Mouse (Mus musculus) right cerebral cortex, adult 2 months (tissue): ENCODE results near the gene Mtfp1.
A peak's percentile ranks its signal among the peaks of the same experiment; 100 is the strongest.

ENCODE experiments used
- DNase-seq, 2 experiments: peaks; one replicate each; pipeline ENCODE4 v3.0.0; 2021 to 2022; ENCODE audit warnings: low spot score in 2 of 2

Gene Mtfp1

GRCm38 (mm10) chr11:4083316-4084078, 11.7 kb downstream of the Mtfp1 start:
- peak; percentile 71 to 83 for DNase-seq

GRCm38 (mm10) chr11:4080219-4080618, 15.0 kb downstream of the Mtfp1 start:
- DNase-seq: peak; percentile 84 to 87

- DNase-seq: no peak
Measured at GRCm38 (mm10) chr11:4078267-4078933, 16.8 kb downstream of the Mtfp1 start.

- no peak for DNase-seq
Measured at GRCm38 (mm10) chr11:4076633-4077032, 18.6 kb downstream of the Mtfp1 start.

GRCm38 (mm10) chr11:4069664-4070063, 25.6 kb downstream of the Mtfp1 start:
- peak in 1 of 2 experiments; percentile 25 for DNase-seq

GRCm38 (mm10) chr11:4064627-4065122, 30.6 kb downstream of the Mtfp1 start, which contains the start of gene Sec14l3:
TSS of gene Sec14l3 (plus strand) at chr11:4064841.
- no peak for DNase-seq

- no peak for DNase-seq
Measured at GRCm38 (mm10) chr11:4062981-4063380, 32.3 kb downstream of the Mtfp1 start.

- DNase-seq: no peak
Measured at GRCm38 (mm10) chr11:4062523-4062922, 32.7 kb downstream of the Mtfp1 start.

- DNase-seq: peak; percentile 21 to 47
Measured at GRCm38 (mm10) chr11:4060866-4061575, 34.2 kb downstream of the Mtfp1 start.

- DNase-seq: peak; percentile 78 to 84
Measured at GRCm38 (mm10) chr11:4053586-4053985, 41.7 kb downstream of the Mtfp1 start.

GRCm38 (mm10) chr11:4048438-4048837, 46.8 kb downstream of the Mtfp1 start:
- DNase-seq: no peak

GRCm38 (mm10) chr11:4047766-4048165, 47.5 kb downstream of the Mtfp1 start:
- no peak for DNase-seq

- DNase-seq: no peak
Measured at GRCm38 (mm10) chr11:4046526-4046925, 48.7 kb downstream of the Mtfp1 start.

- no peak for DNase-seq
Measured at GRCm38 (mm10) chr11:4043081-4043480, 52.2 kb downstream of the Mtfp1 start.
